Mouse (Mus musculus): ENCODE results near the gene H2-DMb1.

DNA sequence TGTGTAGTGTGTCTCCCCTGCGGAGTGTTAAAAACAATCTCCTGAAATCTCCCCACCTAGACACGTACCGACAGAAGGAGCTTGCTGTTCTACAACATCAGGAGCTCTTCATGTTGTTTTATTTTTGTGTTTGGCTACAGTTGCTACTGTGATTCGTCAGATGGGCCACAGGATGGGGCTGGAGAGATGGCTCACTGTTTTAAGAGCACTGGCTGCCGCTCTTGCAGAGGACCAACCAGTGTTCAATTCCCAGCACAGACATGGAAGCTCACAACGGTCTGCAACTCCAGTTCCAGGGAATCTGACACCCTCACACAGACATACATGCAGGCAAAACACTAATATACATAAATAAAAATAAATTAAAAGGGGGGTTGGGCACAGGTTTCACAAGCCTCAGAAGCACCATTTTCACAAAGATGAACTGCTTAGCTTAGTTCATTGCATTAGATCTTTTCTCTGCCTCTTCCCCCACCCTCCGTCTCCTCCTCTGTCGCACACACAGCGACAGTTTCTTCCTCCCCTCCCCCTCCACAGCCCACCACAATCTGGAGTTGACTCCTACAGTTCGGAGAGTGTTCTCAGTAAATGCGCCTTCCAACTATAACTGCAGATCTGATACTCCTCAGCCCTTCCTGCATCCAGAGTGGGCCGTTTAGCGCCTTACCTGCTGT lies 24.5 kb upstream of the H2-DMb1 start:
- peak; percentile 4; the same call in 1 of the 2 replicates for TF ChIP-seq CTCF (IDR thresholded peaks at IDR 0.05; ENCODE audit: extremely low read depth, insufficient read depth, insufficient read length, insufficient replicate concordance)
- no peak for TF ChIP-seq POLR2A (IDR thresholded peaks at IDR 0.05; ENCODE audit: low read depth, low read length)
